Mouse (Mus musculus) bone marrow, adult 2 months (tissue): ENCODE data around the gene Zfand2b. TPM values are rescaled to one million over a fixed set of nuclear protein-coding genes. Genes with fewer than 3 reads are reported as not detected.

ENCODE experiments used
- H3K27ac ChIP-seq: fragments of 200-500 bp; 2 replicates; pipeline ENCODE4 v1.5.1; 2012; ENCODE audit warnings: low read depth, mild to moderate bottlenecking, control low read depth, inconsistent platforms, low read length; ENCODE audit not compliant: control insufficient read depth, poor library complexity, insufficient read depth
- H3K4me1 ChIP-seq: fragments of 200-500 bp; 2 replicates; pipeline ENCODE4 v1.6.1; 2011; ENCODE audit warnings: low read length; ENCODE audit not compliant: control insufficient read depth, insufficient read depth
- H3K4me3 ChIP-seq: fragments of 200-500 bp; replicated peaks from 2 replicates; pipeline ENCODE3; 2011; ENCODE audit warnings: mild to moderate bottlenecking, low read depth, low read length, control low read depth; ENCODE audit not compliant: control insufficient read depth
- CTCF ChIP-seq: fragments of 200-500 bp; IDR thresholded peaks from 2 replicates; pipeline ENCODE4 v1.5.1; 2011; ENCODE audit warnings: low read length, control low read depth; ENCODE audit not compliant: control insufficient read depth, insufficient read depth
- POLR2A ChIP-seq: fragments of 200-500 bp; IDR thresholded peaks from 2 replicates; pipeline ENCODE4 v1.6.1; 2011; ENCODE audit warnings: low read depth, mild to moderate bottlenecking, control low read depth, low read length, borderline replicate concordance; ENCODE audit not compliant: control insufficient read depth
- WGBS: fragments of 180-500 bp; shearing (Covaris S2); methylation state at CpG from one replicate; pipeline ENCODE4 v1.1.7; 2018; 5-methylcytosine and 5-hydroxymethylcytosine counted together
- polyA plus RNA-seq: library from polyadenylated mRNA; stranded (reverse); fragments of >200 nt; gene quantifications from 2 replicates; pipeline ENCODE4 v1.2.4, GENCODE M21; 2011; ENCODE audit warnings: low replicate concordance; ENCODE audit not compliant: missing spikeins, insufficient read depth, insufficient read length

Gene Zfand2b
- polyA plus RNA-seq, 1 experiment: 49.8 TPM

DNA sequence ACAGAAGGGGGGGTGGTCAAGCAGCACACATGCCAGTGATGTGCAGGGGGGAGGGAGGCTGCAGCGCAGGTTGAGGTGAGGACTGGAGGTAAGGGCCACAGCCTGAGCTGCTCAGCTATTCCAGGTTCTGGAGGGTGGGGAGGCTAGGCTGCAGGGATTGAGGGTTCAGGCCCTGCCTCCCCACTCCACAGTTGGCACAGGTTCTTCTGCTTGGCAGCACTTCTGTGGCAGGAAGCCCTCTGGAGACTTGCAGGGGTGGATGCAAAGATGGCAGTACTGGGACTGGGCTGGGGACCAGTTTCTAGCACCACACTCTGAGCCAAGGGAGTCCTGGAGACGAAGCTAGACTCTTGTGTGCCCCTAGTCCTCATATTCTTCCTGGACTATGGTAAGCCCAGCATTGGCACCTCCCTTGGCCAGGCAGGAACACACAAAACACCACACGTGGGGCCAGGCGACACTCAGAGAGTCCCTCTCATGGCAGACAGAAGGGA is 13.0 kb downstream of the Zfand2b start:
- no peak overlapping the region for H3K27ac ChIP-seq
- H3K4me3 ChIP-seq: no peak overlapping the region
- TF ChIP-seq POLR2A (no peak), CTCF (no peak)
- no peaks in the 10 kb centered on the region; the same call in 1 of the 2 replicates for H3K4me1 ChIP-seq
- WGBS: 93% methylated on average over 4 of the region's 4 CpGs

DNA sequence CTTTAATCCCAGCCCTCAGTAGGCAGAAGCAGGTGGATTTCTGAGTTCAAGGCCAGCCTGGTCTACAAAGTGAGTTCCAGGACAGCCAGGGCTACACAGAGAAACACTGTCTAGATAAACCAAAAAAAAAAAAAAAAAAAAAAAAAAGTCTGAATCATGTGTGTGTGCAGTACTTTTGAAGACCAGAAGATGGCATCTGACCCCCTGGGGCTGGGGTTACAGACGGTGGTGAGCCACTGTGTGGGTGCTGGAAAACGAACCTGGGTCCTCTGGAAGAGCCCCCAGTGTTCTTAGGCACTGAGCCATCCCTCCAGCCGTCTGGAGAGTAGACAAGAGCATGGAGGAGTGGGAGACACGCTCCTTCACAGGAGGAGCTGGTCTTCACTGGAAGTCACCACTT is 13.7 kb downstream of the Zfand2b start:
- Histone ChIP-seq H3K4me1 (no peaks in the 10 kb centered on the region; the same call in 1 of the 2 replicates), H3K4me3 (no peak overlapping the region), H3K27ac (no peak overlapping the region)
- no peak; the same call in 1 of the 2 replicates for TF ChIP-seq CTCF
- TF ChIP-seq POLR2A: no peak
- WGBS: 83% methylated on average over 4 of the region's 4 CpGs

DNA sequence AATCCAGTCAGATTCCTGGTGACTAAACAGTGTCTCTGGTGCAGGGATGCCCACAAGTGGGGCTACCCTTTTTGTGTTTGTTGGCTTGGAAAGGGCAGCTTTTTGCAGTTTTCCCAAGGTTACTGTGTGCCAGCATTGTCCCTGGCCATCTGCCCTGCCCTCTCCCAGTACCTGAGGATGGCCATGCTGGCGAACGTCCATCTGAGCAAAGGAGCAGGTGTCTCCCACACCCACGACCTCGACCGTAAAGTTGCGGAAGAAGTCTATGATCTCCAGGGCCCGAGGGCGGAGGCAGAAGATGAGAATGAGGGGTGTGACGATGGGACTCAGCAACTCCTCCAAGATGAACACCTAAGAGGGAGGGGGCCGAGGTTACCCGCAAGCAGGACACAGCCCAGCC is 17.0 kb downstream of the Zfand2b start:
- Histone ChIP-seq H3K27ac (no peak overlapping the region), H3K4me3 (no peak overlapping the region), H3K4me1 (peaks cover 1% of the 10 kb centered on the region; the same call in 1 of the 2 replicates)
- WGBS: 91% methylated on average over 11 of the region's 11 CpGs
- TF ChIP-seq POLR2A: no peak

DNA sequence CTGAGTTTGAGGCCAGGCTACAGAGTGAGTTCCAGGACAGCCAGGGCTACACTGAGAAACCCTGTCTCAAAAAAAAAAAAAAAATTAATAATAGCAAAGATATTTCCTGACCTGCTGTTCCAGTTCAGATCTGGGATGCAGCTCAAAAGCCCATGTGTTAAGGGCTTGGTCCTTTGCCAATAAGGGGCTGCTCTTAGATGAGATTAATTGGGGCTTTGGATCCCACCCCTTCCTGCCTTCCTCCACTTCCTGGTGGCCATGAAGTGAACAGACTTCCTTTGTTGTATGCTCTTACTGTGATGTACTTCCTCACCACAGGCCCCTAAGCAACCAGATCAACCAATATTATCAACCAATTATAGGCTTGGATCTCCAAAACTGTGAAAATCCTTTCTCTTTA is 18.7 kb downstream of the Zfand2b start:
- TF ChIP-seq CTCF: no peak
- no peak for TF ChIP-seq POLR2A
- H3K4me1 ChIP-seq: peaks cover 1% of the 10 kb centered on the region; the same call in 1 of the 2 replicates
- no peak overlapping the region for H3K27ac ChIP-seq
- no peak overlapping the region for H3K4me3 ChIP-seq

DNA sequence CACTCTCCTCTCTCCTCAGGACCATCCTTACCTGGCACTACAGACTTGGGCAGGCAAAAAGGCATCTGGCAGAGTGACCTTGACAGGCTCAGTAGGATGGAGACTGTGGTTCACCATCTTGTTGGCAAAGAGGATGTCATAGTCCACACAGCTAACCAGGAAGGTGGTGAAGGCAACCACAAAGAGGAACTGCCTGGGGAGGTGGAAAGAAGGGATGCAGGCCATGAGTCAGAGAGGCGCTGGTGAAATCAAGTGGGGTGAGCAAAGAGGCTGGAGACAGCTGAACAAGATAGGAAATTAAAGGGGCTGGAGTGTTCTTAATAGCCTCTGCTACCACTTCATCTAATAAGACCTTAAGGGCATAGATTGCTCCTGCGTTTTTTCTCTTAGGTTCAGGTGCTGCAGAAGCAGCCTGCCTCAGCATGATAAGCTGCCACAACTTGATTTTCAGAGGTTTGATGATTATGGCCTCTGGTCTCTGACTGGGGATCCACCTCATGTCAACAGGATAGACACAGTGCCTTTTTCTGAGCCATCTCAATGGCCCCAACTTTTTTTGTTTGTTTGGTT is 19.6 kb downstream of the Zfand2b start:
- H3K4me3 ChIP-seq: no peak overlapping the region
- H3K4me1 ChIP-seq: peaks cover 1% of the 10 kb centered on the region; the same call in 1 of the 2 replicates
- TF ChIP-seq CTCF (no peak), POLR2A (no peak)
- H3K27ac ChIP-seq: peak overlapping the region; percentile 39; the same call in 1 of the 2 replicates
- 8% methylated on average over 2 of the region's 2 CpGs for whole genome bisulfite sequencing

DNA sequence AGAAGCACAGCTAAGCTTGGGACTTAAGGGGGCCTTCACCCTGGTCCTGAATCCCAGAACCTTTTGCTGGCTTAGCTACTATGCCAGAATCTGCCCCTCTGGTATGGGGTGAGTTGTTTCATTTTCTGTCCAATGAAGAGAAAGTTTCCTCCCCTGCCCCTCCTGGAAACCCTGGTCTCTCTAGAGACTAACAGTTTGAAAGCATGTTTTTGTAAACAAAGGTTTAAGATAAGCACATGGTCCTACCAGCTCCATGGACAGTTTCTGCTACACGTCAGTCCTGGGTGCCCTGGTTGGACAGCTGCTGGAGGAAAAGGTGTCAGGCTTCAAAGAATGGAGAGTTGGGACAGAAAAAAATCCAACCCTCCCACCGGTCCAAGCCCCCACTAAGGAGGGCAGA is 22.1 kb downstream of the Zfand2b start:
- Histone ChIP-seq H3K4me1 (peaks cover 1% of the 10 kb centered on the region; the same call in 1 of the 2 replicates), H3K27ac (no peak overlapping the region), H3K4me3 (peak overlapping the region; percentile 7)
- no peak for TF ChIP-seq CTCF
- TF ChIP-seq POLR2A: no peak
- WGBS: 44% methylated on average over 2 of the region's 2 CpGs

DNA sequence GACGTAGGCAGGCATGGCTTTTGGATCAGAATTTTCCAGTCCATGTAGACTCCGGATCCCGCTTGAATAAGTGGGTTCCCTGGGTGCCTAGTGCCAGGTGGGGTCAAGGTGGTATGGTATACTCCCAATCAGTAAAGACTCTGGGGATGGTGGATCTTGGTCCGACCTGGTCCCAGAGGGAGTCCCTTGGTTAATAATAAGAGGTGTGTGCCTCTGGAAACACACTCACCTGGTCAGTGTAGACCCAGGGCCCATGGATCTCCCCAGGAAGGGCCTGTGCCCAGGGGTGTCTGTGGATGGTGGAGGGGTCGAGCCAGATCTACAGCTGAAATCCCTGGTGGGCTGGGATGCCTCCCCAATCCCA is 22.8 kb downstream of the Zfand2b start:
- WGBS: 48% methylated on average over 5 of the region's 5 CpGs
- TF ChIP-seq CTCF (no peak), POLR2A (no peak)
- Histone ChIP-seq H3K27ac (peak overlapping the region; percentile 84), H3K4me3 (peak overlapping the region; percentile 85), H3K4me1 (peaks cover 1% of the 10 kb centered on the region; the same call in 1 of the 2 replicates)

DNA sequence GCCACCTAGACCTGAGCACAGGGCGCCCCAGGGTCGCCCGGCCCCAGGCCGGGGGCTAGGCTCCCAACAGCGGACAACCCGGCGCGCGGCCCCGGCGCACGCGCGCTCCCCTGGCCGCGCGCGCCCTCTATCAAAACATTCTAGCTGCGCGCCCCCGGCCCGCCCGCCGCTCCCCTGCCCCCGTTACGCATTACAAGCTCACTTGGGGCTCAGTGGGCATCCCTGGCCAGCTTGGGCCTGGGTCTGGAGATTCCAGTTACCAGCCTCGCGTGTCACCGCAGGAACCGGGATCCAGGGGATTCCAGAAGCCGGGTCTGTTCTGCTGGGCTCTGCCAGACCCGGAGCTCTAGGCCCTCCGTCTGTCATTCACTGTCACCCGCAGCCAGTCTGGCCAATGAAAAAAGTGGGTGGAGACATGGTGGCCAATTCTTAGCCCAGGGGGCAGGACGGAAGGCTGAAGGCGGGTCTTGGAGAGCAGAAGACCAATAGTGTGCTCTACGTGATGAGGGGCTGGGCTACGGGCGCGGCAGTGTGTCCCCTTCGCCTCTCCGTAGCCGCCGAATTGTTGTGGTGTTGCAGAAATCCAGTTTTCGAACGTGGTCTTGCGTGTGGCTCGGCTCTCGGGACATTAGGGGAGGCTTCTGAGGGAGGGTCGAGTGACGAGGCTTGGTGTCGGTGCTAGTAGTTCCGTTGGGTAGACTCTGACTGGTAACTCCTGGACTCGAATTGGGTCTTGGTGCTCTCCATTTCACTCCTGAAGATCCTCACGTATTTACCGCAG is 23.4 kb downstream of the Zfand2b start, which contains the start of the genes Ankzf1 and Atg9a:
Gene Ankzf1, plus strand, starts transcription at position 530 of the 781 bp plus-strand sequence.
Gene Atg9a, minus strand, starts transcription at position 575 of the 781 bp plus-strand sequence.
- H3K4me1 ChIP-seq: peaks cover 1% of the 10 kb centered on the region; the same call in 1 of the 2 replicates
- H3K27ac ChIP-seq: peak within 1 kb of the TSS; percentile 92
- H3K4me3 ChIP-seq: peak within 1 kb of the TSS; percentile 85
- 1% methylated on average over 56 of the region's 56 CpGs for WGBS
- TF ChIP-seq POLR2A (peak; percentile 67; the same call in 1 of the 2 replicates), CTCF (no peak)
